Mouse (Mus musculus) cerebellum, adult 2 months (tissue): ENCODE results near the gene Kif3c.
A peak's percentile ranks its signal among the peaks of the same experiment; 100 is the strongest.

Experiments used
- CTCF ChIP-seq: fragments of 200-500 bp; IDR thresholded peaks from 2 replicates; pipeline ENCODE4 v1.5.1; 2011; ENCODE audit warnings: low read depth, mild to moderate bottlenecking, control low read depth, low read length, moderate library complexity, borderline replicate concordance; ENCODE audit not compliant: insufficient read depth
- POLR2A ChIP-seq: fragments of 200-500 bp; IDR thresholded peaks from 2 replicates; pipeline ENCODE4 v1.6.1; 2011; ENCODE audit warnings: low read length, control low read depth, borderline replicate concordance; ENCODE audit not compliant: insufficient read depth

DNA sequence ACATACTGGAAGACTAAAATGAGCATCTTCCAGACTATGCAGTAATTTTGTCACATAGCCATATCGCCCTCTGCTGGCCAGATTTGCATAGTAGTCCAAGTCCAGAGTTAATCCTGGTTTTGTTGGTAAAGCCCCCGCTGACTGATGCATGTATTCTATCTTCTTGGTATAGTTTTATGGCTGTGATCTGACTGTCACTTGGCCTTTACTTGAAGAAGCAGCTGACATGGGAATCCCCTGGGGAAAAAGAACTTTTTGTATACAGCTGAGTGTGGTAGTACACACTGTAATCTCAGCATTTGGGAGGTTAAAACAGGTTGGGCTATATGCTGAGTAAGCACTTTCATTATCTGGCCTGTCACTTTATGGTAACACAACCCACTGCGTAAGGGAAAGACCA, 5.6 kb upstream of the Kif3c start:
- TF ChIP-seq CTCF (peak; percentile 39; the same call in 1 of the 2 replicates), POLR2A (no peak)
